Mouse (Mus musculus) liver, embryonic 14 days (tissue): ENCODE measurements around the gene Grm3. TPM values are rescaled to one million over a fixed set of nuclear protein-coding genes. Genes with fewer than 3 reads are reported as not detected.

ENCODE experiments used
- polyA plus RNA-seq: library from polyadenylated mRNA; depleted of rRNA; stranded (reverse); fragments of >200 nt; gene quantifications from 2 replicates; pipeline ENCODE4 v1.2.3, GENCODE M21; 2012; rRNA removed

Grm3 gene
- not detected in 2 replicates for polyA plus RNA-seq

DNA sequence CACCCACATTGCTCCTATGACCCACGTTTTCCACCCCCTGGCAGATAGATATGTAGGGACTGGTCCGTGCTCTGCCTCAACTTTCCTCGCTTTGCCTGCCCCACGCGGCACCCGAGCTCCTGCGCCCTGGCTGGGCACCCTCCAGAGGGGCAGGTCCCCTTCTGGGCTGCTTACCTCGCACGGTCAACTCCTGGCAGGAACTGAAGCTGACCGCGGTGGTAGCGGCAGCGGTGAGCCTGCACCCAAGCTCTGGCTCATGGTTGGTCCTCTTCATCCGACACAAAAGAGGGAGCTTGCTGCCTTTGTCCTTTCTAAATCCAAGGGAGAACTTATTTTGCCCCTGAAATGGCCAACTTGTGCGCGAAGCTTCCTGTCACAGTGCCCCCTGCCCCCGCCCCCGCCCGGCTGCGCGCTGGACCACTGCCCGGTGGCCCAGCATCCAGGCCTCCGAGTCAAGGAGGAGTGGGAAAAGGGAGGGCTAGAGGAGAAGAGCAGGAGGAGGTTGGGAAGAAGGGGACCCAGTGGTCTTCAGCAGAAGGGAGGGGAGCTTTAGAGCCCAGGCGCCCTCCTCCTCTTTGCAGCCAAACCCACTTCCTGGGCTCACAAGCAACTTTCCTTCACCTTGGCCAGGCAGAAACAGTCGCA, at the start of gene Grm3:
Gene Grm3 (minus strand): TSS at position 215 of the 645 bp plus-strand sequence.

